Mouse (Mus musculus) ES-E14 (cell line): ENCODE results near the gene Bloc1s3.

Source experiments
- CHD2 ChIP-seq: IDR thresholded peaks from 2 replicates; pipeline ENCODE4 v1.6.1; 2014; ENCODE audit warnings: mild to moderate bottlenecking, low read depth, low read length, inconsistent platforms
- HCFC1 ChIP-seq: IDR thresholded peaks from 2 replicates; pipeline ENCODE4 v1.6.1; 2012; ENCODE audit warnings: low read length, inconsistent platforms, borderline replicate concordance; ENCODE audit not compliant: insufficient read depth
- MAFK ChIP-seq: IDR thresholded peaks from 2 replicates; pipeline ENCODE4 v1.6.1; 2014; ENCODE audit warnings: mild to moderate bottlenecking, low read depth, low read length, inconsistent platforms; ENCODE audit not compliant: insufficient read depth
- ZC3H11A ChIP-seq: IDR thresholded peaks from 2 replicates; pipeline ENCODE4 v1.6.1; 2012; ENCODE audit warnings: low read depth, mild to moderate bottlenecking, inconsistent platforms, low read length, borderline replicate concordance
- ZNF384 ChIP-seq: IDR thresholded peaks from 2 replicates; pipeline ENCODE4 v1.6.1; 2012; ENCODE audit warnings: low read depth, low read length, inconsistent platforms

DNA sequence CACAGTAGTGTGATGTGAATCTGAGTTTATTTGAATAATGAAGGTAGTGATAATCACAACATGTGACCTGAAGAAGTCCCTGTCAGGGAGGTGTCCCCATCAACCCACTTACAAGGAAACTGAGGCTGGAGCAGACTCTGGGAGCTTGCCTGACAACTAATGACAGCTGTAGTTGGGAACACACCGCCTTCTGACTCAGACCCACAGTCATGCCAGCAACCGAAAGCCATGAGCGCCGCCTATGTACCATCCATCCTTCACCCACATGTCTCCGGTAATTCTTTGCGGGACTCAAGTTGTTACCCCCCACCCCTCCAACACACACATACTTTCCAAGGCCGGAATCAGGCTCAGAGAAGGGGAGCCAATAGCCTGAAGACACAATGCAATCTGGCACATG lies 51.5 kb downstream of the Bloc1s3 start:
- TF ChIP-seq ZNF384 (no peak), CHD2 (no peak), MAFK (no peak), HCFC1 (no peak), ZC3H11A (no peak)
